Mouse (Mus musculus) liver, embryonic 16.5 days (tissue): Measurements from ENCODE around the gene Snx29. TPM values are rescaled to one million over a fixed set of nuclear protein-coding genes. Genes with fewer than 3 reads are reported as not detected.
"Not testable (repeated sequence)": the region's sequence is repeated elsewhere in the genome, so short reads cannot be mapped to it uniquely, and the experiment has no call there.

Source experiments
- ATAC-seq: fragments of 200-750 bp; cut with Nextera tagmentation; 2 replicates; pipeline ENCODE4 v1.8.0; 2017; ENCODE audit warnings: low read depth, mild to moderate bottlenecking, moderate number of reproducible peaks, moderate library complexity
- H3K27ac ChIP-seq: fragments of 300-500 bp; sonication (generic); 2 replicates; pipeline ENCODE4 v1.5.1; 2014; ENCODE audit warnings: mild to moderate bottlenecking, low read length
- H3K27me3 ChIP-seq: fragments of 300-500 bp; sonication (generic); 2 replicates; pipeline ENCODE4 v1.6.1; 2014; ENCODE audit warnings: low read depth, low read length, mixed read lengths; ENCODE audit not compliant: control insufficient read depth, insufficient read depth
- H3K36me3 ChIP-seq: fragments of 300-500 bp; sonication (generic); 2 replicates; pipeline ENCODE4 v1.6.1; 2014; ENCODE audit warnings: mild to moderate bottlenecking; ENCODE audit not compliant: control insufficient read depth, insufficient read depth
- H3K4me1 ChIP-seq: fragments of 300-500 bp; sonication (generic); 2 replicates; pipeline ENCODE4 v1.6.1; 2014; ENCODE audit warnings: low read depth, low read length, mixed read lengths; ENCODE audit not compliant: control insufficient read depth
- H3K4me2 ChIP-seq: fragments of 300-500 bp; sonication (generic); 2 replicates; pipeline ENCODE4 v1.6.1; 2014; ENCODE audit warnings: low read depth, low read length, mixed read lengths
- H3K4me3 ChIP-seq: fragments of 300-500 bp; sonication (generic); 2 replicates; pipeline ENCODE4 v1.5.1; 2014; ENCODE audit warnings: low read depth, mild to moderate bottlenecking, low read length
- H3K9ac ChIP-seq: fragments of 300-500 bp; sonication (generic); 2 replicates; pipeline ENCODE4 v1.6.1; 2014; ENCODE audit warnings: low read depth, low read length
- H3K9me3 ChIP-seq: fragments of 300-500 bp; sonication (generic); replicated peaks from 2 replicates; pipeline ENCODE4 v1.6.1; 2016; ENCODE audit warnings: low read length; ENCODE audit not compliant: control insufficient read depth
- WGBS: fragments of 180-500 bp; shearing (Covaris S2); extraction: QIAGEN DNeasy Blood & Tissue Kit; methylation state at CpG from one replicate; pipeline ENCODE4 v1.1.7; 2014; ENCODE audit not compliant: insufficient replicate concordance; 5-methylcytosine and 5-hydroxymethylcytosine counted together
- polyA plus RNA-seq: library from polyadenylated mRNA; unstranded; fragments of >200 nt; fragmentation: Nextera tagmentation; extraction: Ambion mirVana; gene quantifications from 2 replicates; pipeline ENCODE4 v1.2.1, GENCODE M21; 2015

Snx29 gene
- polyA plus RNA-seq, 1 experiment from 2014 or later, result 4.6 TPM

DNA sequence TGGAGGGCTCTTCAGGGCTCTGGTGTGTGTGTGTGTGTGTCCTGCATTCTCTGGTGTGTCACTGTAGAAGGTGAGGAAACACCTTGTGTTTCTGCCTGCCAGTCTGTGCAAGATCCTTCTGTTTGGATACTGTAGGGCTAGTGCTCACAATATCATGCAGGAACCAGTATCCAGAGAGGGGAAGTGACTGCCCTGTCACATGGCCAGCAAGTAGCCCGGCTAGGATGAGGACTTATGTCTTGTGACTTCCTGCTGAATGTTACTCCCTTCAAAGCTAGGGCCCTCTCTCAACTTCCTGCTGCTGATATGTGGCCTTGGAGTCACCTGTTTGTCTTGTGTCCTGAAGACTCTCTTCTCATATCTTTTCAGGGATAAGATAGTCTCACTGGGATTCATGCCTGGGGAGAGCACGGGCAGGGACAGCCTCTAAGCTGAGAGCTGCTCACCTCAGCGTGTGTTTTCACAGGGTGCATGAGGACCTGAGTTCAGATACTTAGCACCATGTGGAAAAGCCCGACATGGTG lies 20.6 kb downstream of the Snx29 start:
- WGBS, result 41% methylated on average over 4 of the region's 4 CpGs

DNA sequence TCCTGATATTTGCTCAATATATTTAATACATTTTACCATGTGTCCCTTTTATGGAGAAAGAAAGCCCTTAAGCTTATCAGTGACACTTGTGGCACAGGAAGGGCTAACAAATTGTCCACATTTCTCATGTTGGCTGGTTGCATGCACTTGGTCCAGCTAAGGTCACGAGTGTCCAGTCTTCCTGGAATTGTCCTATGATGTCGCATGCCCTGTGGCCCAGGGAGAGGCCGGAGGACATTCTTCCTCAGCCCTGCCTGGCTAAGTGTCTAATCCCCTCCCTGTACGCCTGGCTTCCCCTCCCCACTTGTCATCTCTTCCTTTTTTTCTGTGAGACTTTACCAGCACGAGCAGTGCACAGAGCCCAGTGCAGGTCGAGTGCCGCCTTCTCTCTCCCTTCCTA lies 29.2 kb downstream of the Snx29 start:
- no peaks in the 10 kb centered on the region for H3K9me3 ChIP-seq
- 38% methylated on average over 7 of the region's 7 CpGs for WGBS
- H3K36me3 ChIP-seq, result no peaks in the 10 kb centered on the region
- H3K4me3 ChIP-seq, result no peak overlapping the region
- no peak; the same call in 1 of the 2 replicates for ATAC-seq
- no peak overlapping the region for H3K27ac ChIP-seq
- no peaks in the 10 kb centered on the region for H3K4me1 ChIP-seq
- H3K9ac ChIP-seq, result no peak overlapping the region
- no peak overlapping the region for H3K4me2 ChIP-seq
- H3K27me3 ChIP-seq, result no peaks in the 10 kb centered on the region

More for the DNA sequence above, 20.6 kb downstream of the Snx29 start:
- no peaks in the 10 kb centered on the region for H3K27me3 ChIP-seq
- H3K4me3 ChIP-seq, result no peak overlapping the region
- peak; percentile 76 for ATAC-seq
- no peaks in the 10 kb centered on the region for H3K9me3 ChIP-seq
- 0 out of 2 replicates have a peak overlapping the region, but pooled peaks have one; percentile 6 for H3K27ac ChIP-seq
- no peak overlapping the region for H3K9ac ChIP-seq
- no peaks in the 10 kb centered on the region for H3K36me3 ChIP-seq
- H3K4me1 ChIP-seq, result no peaks in the 10 kb centered on the region
- no peak overlapping the region for H3K4me2 ChIP-seq

DNA sequence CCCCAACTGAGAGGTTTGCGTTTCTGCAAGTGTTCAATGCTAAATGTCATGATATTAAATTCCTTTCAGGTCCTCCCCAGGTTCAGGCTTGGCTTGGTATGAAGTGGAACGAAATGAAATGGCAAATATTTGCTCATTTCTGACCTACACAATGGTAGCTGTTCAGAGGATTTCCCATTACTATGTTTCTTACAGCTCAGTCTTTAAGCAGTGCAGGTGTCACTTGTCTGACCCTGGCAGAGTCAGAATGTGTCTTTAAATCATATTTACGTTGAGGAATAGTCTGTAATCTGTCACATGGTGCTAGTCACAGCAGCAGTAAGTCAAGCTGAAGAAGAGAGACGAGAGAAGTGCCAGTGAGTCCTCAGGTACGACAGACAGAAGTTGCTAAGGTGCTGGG lies 36.5 kb downstream of the Snx29 start:
- ATAC-seq, result no peak
- 53% methylated on average over 5 of the region's 5 CpGs for WGBS
- Histone ChIP-seq H3K4me2 (no peak overlapping the region), H3K4me3 (no peak overlapping the region), H3K9ac (no peak overlapping the region), H3K27me3 (no peaks in the 10 kb centered on the region), H3K27ac (no peak overlapping the region), H3K36me3 (no peaks in the 10 kb centered on the region), H3K4me1 (no peaks in the 10 kb centered on the region), H3K9me3 (no peaks in the 10 kb centered on the region)

DNA sequence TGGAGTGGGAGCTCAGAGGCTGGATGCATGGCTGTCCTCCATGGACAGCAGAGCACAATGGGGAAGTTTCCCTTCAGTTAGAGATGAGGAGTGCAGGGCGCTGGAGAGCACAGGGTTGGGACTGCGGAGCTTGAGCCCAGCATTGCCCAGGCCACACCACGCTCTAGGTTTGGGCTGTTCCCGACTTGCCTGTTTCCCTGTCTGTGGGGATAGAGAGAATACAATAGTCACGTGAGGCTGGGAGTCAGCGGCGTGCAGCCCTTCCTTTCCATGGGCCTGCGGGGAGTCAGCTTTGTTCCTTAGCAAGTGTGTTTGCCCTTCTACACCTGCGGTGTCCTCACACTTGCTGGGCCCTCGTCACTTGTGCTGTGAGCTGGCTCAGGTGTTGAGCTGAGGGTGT lies 37.2 kb downstream of the Snx29 start:
- Histone ChIP-seq H3K27me3 (no peaks in the 10 kb centered on the region), H3K4me2 (no peak overlapping the region), H3K9ac (no peak overlapping the region), H3K9me3 (no peaks in the 10 kb centered on the region), H3K36me3 (no peaks in the 10 kb centered on the region), H3K4me1 (no peaks in the 10 kb centered on the region), H3K4me3 (no peak overlapping the region), H3K27ac (no peak overlapping the region)
- WGBS, result 66% methylated on average over 10 of the region's 10 CpGs
- no peak for ATAC-seq

DNA sequence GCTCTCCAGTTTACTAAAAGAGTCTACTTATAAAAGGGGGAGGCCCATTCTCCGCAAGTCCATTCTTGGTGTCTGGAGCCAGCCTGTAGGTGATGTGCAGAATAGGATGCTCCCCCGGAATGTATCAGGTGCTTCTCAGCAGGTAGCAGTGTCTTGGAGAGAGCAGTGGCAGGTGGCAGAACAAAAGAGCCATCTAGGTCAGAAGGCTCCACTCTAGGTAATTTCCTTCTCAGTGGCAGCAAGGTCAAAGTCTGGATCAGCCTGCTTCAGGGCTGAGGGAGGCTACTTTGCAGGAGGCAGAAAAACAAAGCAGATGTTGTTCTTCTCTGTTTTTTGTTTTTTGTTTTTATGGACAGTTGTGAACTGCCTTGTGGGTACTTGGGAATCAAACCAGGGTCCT lies 37.9 kb downstream of the Snx29 start:
- H3K36me3 ChIP-seq, H3K27me3 ChIP-seq, H3K4me2 ChIP-seq, H3K4me3 ChIP-seq, H3K4me1 ChIP-seq, H3K9me3 ChIP-seq, H3K9ac ChIP-seq, ATAC-seq, H3K27ac ChIP-seq: not testable (repeated sequence)
- 91% methylated on average over 2 of the region's 2 CpGs for WGBS

DNA sequence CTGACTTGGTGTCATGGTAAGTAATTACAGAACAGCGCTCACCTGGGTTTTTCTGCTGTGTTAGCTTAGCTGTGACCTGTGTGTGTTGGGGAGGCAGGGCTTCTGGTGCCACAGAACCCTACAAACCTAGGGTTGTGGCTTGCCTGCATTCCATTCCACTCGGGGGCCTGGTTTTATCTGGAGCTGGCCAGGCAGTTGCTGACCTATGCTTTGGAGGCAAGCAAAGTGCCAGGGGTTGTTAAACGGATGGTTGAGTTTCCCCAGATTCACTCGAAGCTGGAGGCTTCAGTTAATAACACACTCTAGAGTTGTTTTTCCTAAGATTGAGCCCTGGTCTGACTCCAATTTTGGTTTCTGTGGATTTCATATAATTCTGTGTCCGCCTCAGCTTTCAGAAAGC lies 42.9 kb downstream of the Snx29 start:
- 50% methylated on average over 5 of the region's 5 CpGs for WGBS

DNA sequence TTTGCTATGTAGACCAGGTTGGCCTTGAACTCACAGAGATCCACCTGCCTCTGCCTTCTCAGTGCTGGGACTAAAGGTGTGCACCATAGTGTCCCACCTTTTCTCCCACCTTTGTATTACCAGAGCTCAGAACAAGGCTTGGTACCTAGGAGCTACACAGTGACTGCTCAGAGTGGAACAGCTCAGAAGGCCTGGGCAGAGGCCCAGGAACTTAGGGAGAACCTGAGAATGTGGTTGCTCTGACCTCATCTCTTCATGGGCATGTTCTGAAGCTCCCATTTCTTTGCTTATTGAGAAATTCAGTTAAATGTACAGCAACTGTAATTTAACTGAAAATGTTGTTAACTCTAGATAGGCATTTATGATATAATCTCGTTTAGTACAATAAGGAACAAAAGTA lies 44.1 kb downstream of the Snx29 start:
- H3K4me2 ChIP-seq, result no peak overlapping the region
- H3K27me3 ChIP-seq, result no peaks in the 10 kb centered on the region
- no peak overlapping the region for H3K4me3 ChIP-seq
- no peaks in the 10 kb centered on the region for H3K36me3 ChIP-seq
- WGBS, result 56% methylated on average over 1 of the region's 1 CpGs
- H3K9me3 ChIP-seq, result no peaks in the 10 kb centered on the region
- no peak for ATAC-seq
- H3K9ac ChIP-seq, result no peak overlapping the region
- H3K27ac ChIP-seq, result no peak overlapping the region
- peaks cover 11% of the 10 kb centered on the region for H3K4me1 ChIP-seq

More for the DNA sequence above, 42.9 kb downstream of the Snx29 start:
- Histone ChIP-seq H3K9me3 (no peaks in the 10 kb centered on the region), H3K4me1 (peaks cover 11% of the 10 kb centered on the region), H3K4me3 (no peak overlapping the region), H3K4me2 (no peak overlapping the region), H3K36me3 (no peaks in the 10 kb centered on the region), H3K27ac (no peak overlapping the region), H3K9ac (no peak overlapping the region), H3K27me3 (no peaks in the 10 kb centered on the region)
- ATAC-seq, result no peak

DNA sequence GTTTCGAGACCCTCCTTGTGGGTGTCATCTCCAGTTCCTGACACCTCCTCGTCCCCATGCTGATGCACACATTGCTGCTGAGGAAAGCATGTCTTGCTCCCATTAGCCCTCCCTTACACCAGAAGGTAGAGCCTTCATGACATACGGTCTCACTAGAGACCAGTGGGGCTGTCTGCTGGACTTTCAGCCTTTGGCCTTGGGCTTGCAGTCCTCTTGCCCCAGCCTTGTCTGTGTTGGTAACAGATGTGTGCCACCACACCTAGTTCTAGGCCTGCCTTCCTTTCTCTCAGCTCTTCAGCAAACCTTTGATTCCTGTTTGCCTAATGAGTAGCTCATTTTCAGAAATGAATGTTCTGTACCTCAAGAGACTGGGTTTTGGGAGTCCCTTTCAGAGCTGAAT lies 45.7 kb downstream of the Snx29 start:
- H3K4me1 ChIP-seq, result peaks cover 11% of the 10 kb centered on the region
- H3K9ac ChIP-seq, result no peak overlapping the region
- no peak overlapping the region for H3K4me3 ChIP-seq
- ATAC-seq, result no peak
- no peaks in the 10 kb centered on the region for H3K9me3 ChIP-seq
- H3K27ac ChIP-seq, result no peak overlapping the region
- H3K4me2 ChIP-seq, result no peak overlapping the region
- H3K27me3 ChIP-seq, result no peaks in the 10 kb centered on the region
- WGBS, result 75% methylated on average over 3 of the region's 3 CpGs
- H3K36me3 ChIP-seq, result no peaks in the 10 kb centered on the region

DNA sequence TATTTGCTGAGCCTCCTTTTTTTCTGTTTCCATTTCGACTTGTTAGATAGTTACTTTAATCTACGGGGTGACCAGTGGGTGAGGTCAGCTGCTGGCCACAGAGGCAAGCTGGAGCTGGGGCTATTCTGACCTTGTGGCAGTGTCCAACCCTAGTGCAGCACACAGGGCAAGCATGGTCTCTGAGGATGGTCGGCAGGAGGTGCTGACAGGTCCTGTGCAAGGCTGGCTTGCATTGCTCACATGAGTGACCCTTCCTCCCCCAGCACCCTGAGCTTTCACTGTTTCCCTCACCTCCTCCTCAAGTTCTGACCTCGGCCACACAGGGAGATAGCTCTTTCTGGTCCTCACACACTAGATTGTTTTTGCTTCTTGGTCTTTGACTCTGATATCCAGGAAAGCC lies 46.5 kb downstream of the Snx29 start:
- H3K4me1 ChIP-seq, result peaks cover 11% of the 10 kb centered on the region
- no peaks in the 10 kb centered on the region for H3K27me3 ChIP-seq
- no peak overlapping the region for H3K27ac ChIP-seq
- 41% methylated on average over 4 of the region's 4 CpGs for WGBS
- no peaks in the 10 kb centered on the region for H3K9me3 ChIP-seq
- H3K4me3 ChIP-seq, result no peak overlapping the region
- H3K4me2 ChIP-seq, result no peak overlapping the region
- no peaks in the 10 kb centered on the region for H3K36me3 ChIP-seq
- ATAC-seq, result no peak
- no peak overlapping the region for H3K9ac ChIP-seq
